26 mouse cellular contexts compared by ENCODE assay signal in genomic region chr7:72501431-72501830, GRCm38 (mm10).
DNase-seq lines count a peak whose midpoint lies in the region; ATAC-seq and TF ChIP-seq lines count a peak whose summit lies in the region.
"Had no signal": no experiment of that assay in that cellular context is flagged by ENCODE, and none has a peak within 500 bp of the region (broad histone marks: within the 10 kb centered on the region; RNA-seq: fewer than 3 reads in every experiment).

No protein-coding gene starts in this region.

- H3K4me3 ChIP-seq in myocyte: no peak overlapping the region
- H3K4me3 ChIP-seq: embryonic facial prominence, embryonic 13.5 days; embryonic facial prominence, embryonic 15.5 days; erythroblast, embryonic 14.5 days had no signal

- TF ChIP-seq POLR2A in myocyte (IDR thresholded peaks at IDR 0.05; ENCODE audit: insufficient read length, low read depth): no peak

- peak overlapping the region; percentile 43 for H3K4me2 ChIP-seq in myocyte (ENCODE audit: low read depth)
- H3K4me2 ChIP-seq: embryonic facial prominence, embryonic 13.5 days; embryonic facial prominence, embryonic 15.5 days had no signal

- no peak overlapping the region for H3ac ChIP-seq in myocyte (ENCODE audit: control insufficient read depth, insufficient read length)

- ATAC-seq in frontal cortex, adult (ENCODE audit: low TSS enrichment): peak; percentile 65
- no peak for ATAC-seq in activated CD4-positive, CD25-positive, alpha-beta regulatory T cell, adult 4 months
- ATAC-seq: CD4-positive, CD25-positive, alpha-beta regulatory T cell, adult 4 months; forebrain, embryonic 14.5 days; forebrain, embryonic 16.5 days; Patski had no signal

- DNase-seq in frontal cortex, postnatal 25 days (ENCODE audit: low spot score in 2 of 2): no peak
- DNase-seq in Muller cell, postnatal 12 days (ENCODE audit: inconsistent ontology term): peak; percentile 78
- peak; percentile 47 for DNase-seq in brain, adult 2 months (ENCODE audit: low read depth, low spot score)
- DNase-seq in right cerebral cortex, postnatal 25 days: no peak
- no peak for DNase-seq in thymus, postnatal 36 days
- DNase-seq: adrenal gland, adult 2 months; adrenal gland, postnatal 10 days; adrenal gland, postnatal 25 days; B cell, adult 2 months; cerebellum, adult 11-12 months; cerebellum, adult 2 months; cerebellum, adult 9-11 months; cerebellum, postnatal 14 days; cerebellum, postnatal 36 days had no signal

- no peaks in the 10 kb centered on the region for H3K27me3 ChIP-seq in myocyte (ENCODE audit: control insufficient read depth, insufficient read depth, insufficient read length)
- H3K27me3 ChIP-seq: CH12.LX; embryonic facial prominence, embryonic 13.5 days; embryonic facial prominence, embryonic 15.5 days; Patski had no signal

- no peaks in the 10 kb centered on the region for H3K79me2 ChIP-seq in myocyte (ENCODE audit: control insufficient read depth, insufficient read depth)

- no peaks in the 10 kb centered on the region for H3K36me3 ChIP-seq in myocyte (ENCODE audit: control insufficient read depth, insufficient read depth)
- H3K36me3 ChIP-seq: embryonic facial prominence, embryonic 13.5 days; embryonic facial prominence, embryonic 15.5 days; G1E had no signal

TF ChIP-seq in myocyte, 11 proteins besides CTCF, POLR2A, EP300 and RAD21:
- no peak for TF ChIP-seq SRF (IDR thresholded peaks at IDR 0.05; ENCODE audit: control insufficient read depth, insufficient read length, low read depth)
- TF ChIP-seq MYOG (IDR thresholded peaks at IDR 0.05; ENCODE audit: control insufficient read depth in 1 of 3, insufficient read depth in 1 of 3, insufficient read length in 2 of 3, low read depth in 2 of 3): no peak
- no peak for TF ChIP-seq MAX (IDR thresholded peaks at IDR 0.05; ENCODE audit: low read depth)
- TF ChIP-seq TCF3 (IDR thresholded peaks at IDR 0.05; ENCODE audit: insufficient read length, low read depth): no peak
- no peak for TF ChIP-seq POLR2AphosphoS2 (IDR thresholded peaks at IDR 0.05; ENCODE audit: insufficient read length, low read depth)
- no peak for TF ChIP-seq CEBPB (IDR thresholded peaks at IDR 0.05; ENCODE audit: insufficient read depth, poor library complexity, severe bottlenecking)
- TF ChIP-seq REST (IDR thresholded peaks at IDR 0.05; ENCODE audit: insufficient read depth, insufficient read length): no peak
- TF ChIP-seq E2F4 (IDR thresholded peaks at IDR 0.05; ENCODE audit: insufficient read depth): no peak
- no peak for TF ChIP-seq MYOD1 (IDR thresholded peaks at IDR 0.05; ENCODE audit: control insufficient read depth in 1 of 3, insufficient read length in 2 of 3, low read depth in 2 of 3)
- no peak for TF ChIP-seq TCF12 (IDR thresholded peaks at IDR 0.05; ENCODE audit: insufficient read depth, poor library complexity, severe bottlenecking)
- no peak for TF ChIP-seq USF1 (IDR thresholded peaks at IDR 0.05; ENCODE audit: low read depth)

Comparison
In these comparisons a context has a peak if more than half of its experiments do, and no peak if none do; other contexts are left out.
1. DNase-seq: peak in Muller cell, postnatal 12 days (single experiment) and brain, adult 2 months (single experiment); none in frontal cortex, postnatal 25 days (0 of 2), right cerebral cortex, postnatal 25 days (single experiment) and thymus, postnatal 36 days (0 of 2).